Mouse (Mus musculus) heart, embryonic 11.5 days (tissue): ENCODE measurements around the gene Rfc4. TPM values are rescaled to one million over a fixed set of nuclear protein-coding genes. Genes with fewer than 3 reads are reported as not detected.
"Not testable (repeated sequence)": the region's sequence is repeated elsewhere in the genome, so short reads cannot be mapped to it uniquely, and the experiment has no call there.

Experiments
- ATAC-seq: fragments of 200-750 bp; cut with Nextera tagmentation; replicated peaks from 2 replicates; pipeline ENCODE4 v1.8.0; 2017; ENCODE audit warnings: moderate library complexity; ENCODE audit not compliant: insufficient number of reproducible peaks, low FRiP score, low TSS enrichment
- H3K27ac ChIP-seq: fragments of 300-500 bp; sonication (generic); 2 replicates; pipeline ENCODE4 v1.5.1; 2014; ENCODE audit warnings: mild to moderate bottlenecking, low read depth, low read length
- H3K27me3 ChIP-seq: fragments of 300-500 bp; sonication (generic); 2 replicates; pipeline ENCODE4 v1.6.1; 2014; ENCODE audit warnings: mild to moderate bottlenecking, low read length, mixed read lengths; ENCODE audit not compliant: control insufficient read depth, insufficient read depth
- H3K36me3 ChIP-seq: fragments of 300-500 bp; sonication (generic); 2 replicates; pipeline ENCODE4 v1.6.1; 2014; ENCODE audit warnings: mild to moderate bottlenecking, low read length, moderate library complexity, mixed read lengths; ENCODE audit not compliant: control insufficient read depth, insufficient read depth
- H3K4me1 ChIP-seq: fragments of 300-500 bp; sonication (generic); 2 replicates; pipeline ENCODE4 v1.6.1; 2014; ENCODE audit warnings: low read length; ENCODE audit not compliant: control insufficient read depth, insufficient read depth
- H3K4me2 ChIP-seq: fragments of 300-500 bp; sonication (generic); 2 replicates; pipeline ENCODE4 v1.6.1; 2014; ENCODE audit warnings: mild to moderate bottlenecking, moderate library complexity
- H3K4me3 ChIP-seq: fragments of 300-500 bp; sonication (generic); 2 replicates; pipeline ENCODE4 v1.5.1; 2014; ENCODE audit warnings: low read depth, low read length
- H3K9ac ChIP-seq: fragments of 300-500 bp; sonication (generic); 2 replicates; pipeline ENCODE4 v1.6.1; 2014; ENCODE audit warnings: mild to moderate bottlenecking, low read depth, low read length, moderate library complexity
- H3K9me3 ChIP-seq: fragments of 300-500 bp; sonication (generic); replicated peaks from 2 replicates; pipeline ENCODE4 v1.6.1; 2016; ENCODE audit warnings: low read length; ENCODE audit not compliant: control insufficient read depth
- WGBS: fragments of 180-500 bp; shearing (Covaris S2); extraction: QIAGEN DNeasy Blood & Tissue Kit; methylation state at CpG from one replicate; pipeline ENCODE4 v1.1.7; 2014; ENCODE audit not compliant: insufficient replicate concordance; 5-methylcytosine and 5-hydroxymethylcytosine counted together
- polyA plus RNA-seq: library from polyadenylated mRNA; unstranded; fragments of >200 nt; fragmentation: Nextera tagmentation; extraction: Ambion mirVana; gene quantifications from 2 replicates; pipeline ENCODE4 v1.2.1, GENCODE M21; 2014

Gene Rfc4
- polyA plus RNA-seq, 1 experiment from 2014 or later, result 117 TPM

DNA sequence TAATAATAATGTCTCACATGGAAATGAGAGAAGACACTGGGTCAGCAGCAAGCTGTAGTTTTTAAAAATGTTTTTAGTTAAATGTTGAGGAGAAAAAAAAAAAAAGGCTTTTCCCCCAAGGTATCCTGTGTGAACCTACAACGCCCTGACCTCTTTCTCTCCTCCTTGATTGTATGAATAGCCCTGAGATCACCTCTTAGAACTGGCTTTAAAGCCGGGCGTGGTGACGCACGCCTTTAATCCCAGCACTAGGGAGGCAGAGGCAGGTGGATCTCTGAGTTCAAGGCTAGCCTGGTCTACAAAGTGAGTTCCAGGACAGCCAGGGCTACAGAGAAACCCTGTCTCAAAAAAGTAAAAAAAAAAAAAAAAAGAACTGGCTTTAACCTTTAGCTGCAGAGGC, 32.0 kb downstream of the Rfc4 start:
- not testable (repeated sequence) for H3K9ac ChIP-seq, H3K4me1 ChIP-seq, H3K36me3 ChIP-seq, H3K4me2 ChIP-seq, ATAC-seq, H3K27me3 ChIP-seq, H3K4me3 ChIP-seq, H3K9me3 ChIP-seq, H3K27ac ChIP-seq
- 90% methylated on average over 5 of the region's 5 CpGs for WGBS

DNA sequence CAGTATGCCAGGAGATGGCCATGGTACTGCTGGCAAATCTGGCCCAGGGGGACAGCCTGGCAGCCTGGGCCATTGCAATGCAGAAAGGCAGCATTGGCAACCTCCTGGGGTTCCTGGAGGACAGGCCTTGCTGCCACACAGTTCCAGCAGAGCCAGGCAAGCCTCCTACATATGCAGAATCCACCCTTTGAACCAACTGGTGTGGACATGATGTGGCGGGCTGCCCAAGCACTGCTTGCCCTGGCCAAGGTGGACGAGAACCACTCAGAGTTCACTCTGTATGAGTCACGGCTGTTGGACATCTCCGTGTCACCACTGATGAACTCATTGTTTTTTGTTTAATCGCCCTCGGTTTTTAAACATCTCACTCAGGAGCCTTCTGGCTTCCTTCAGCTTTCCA, 33.4 kb downstream of the Rfc4 start:
- 76% methylated on average over 6 of the region's 6 CpGs for WGBS
- Histone ChIP-seq H3K4me3 (no peak overlapping the region), H3K9me3 (no peaks in the 10 kb centered on the region), H3K27ac (no peak overlapping the region), H3K27me3 (no peaks in the 10 kb centered on the region), H3K4me1 (no peaks in the 10 kb centered on the region), H3K36me3 (no peaks in the 10 kb centered on the region), H3K9ac (no peak overlapping the region), H3K4me2 (no peak overlapping the region)
- no peak for ATAC-seq

GRCm38 (mm10) chr16:23093321-23093953, 34.1 kb downstream of the Rfc4 start:
- H3K4me2 ChIP-seq, result no peak overlapping the region
- no peak overlapping the region for H3K9ac ChIP-seq
- ATAC-seq, result no peak
- no peak overlapping the region for H3K4me3 ChIP-seq
- H3K27me3 ChIP-seq, result no peaks in the 10 kb centered on the region
- no peaks in the 10 kb centered on the region for H3K9me3 ChIP-seq
- H3K36me3 ChIP-seq, result no peaks in the 10 kb centered on the region
- 83% methylated on average over 13 of the region's 13 CpGs for WGBS
- H3K27ac ChIP-seq, result no peak overlapping the region
- no peaks in the 10 kb centered on the region for H3K4me1 ChIP-seq

GRCm38 (mm10) chr16:23091345-23091744, 36.2 kb downstream of the Rfc4 start:
- H3K36me3 ChIP-seq, H3K27me3 ChIP-seq, H3K4me1 ChIP-seq, ATAC-seq, H3K9me3 ChIP-seq, H3K4me2 ChIP-seq, H3K4me3 ChIP-seq, H3K9ac ChIP-seq, H3K27ac ChIP-seq: not testable (repeated sequence)

DNA sequence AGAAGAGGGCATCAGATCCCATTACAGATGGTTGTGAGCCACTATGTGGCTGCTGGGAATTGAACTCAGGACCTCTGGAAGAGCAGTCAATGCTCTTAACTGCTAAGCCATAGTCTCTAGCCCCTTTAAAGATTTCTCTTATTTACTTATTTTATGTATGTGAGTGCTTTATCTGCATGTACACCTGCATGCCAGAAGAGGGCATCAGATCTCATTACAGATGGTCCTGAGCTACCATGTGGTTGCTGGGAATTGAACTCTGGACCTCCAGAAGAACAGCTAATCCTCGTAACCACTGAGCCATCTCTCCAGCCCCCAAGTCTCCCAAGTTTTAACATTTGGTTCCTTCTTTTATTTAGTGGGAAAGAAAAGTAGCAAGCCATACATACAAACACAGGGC, 39.0 kb downstream of the Rfc4 start:
- H3K36me3 ChIP-seq, H3K4me3 ChIP-seq, H3K4me1 ChIP-seq, H3K27ac ChIP-seq, H3K27me3 ChIP-seq, H3K9me3 ChIP-seq, H3K4me2 ChIP-seq, ATAC-seq, H3K9ac ChIP-seq: not testable (repeated sequence)
- 74% methylated on average over 1 of the region's 1 CpGs for WGBS

GRCm38 (mm10) chr16:23087712-23088111, 39.8 kb downstream of the Rfc4 start:
- not testable (repeated sequence) for H3K9me3 ChIP-seq, H3K4me3 ChIP-seq, H3K36me3 ChIP-seq, H3K4me2 ChIP-seq, H3K27me3 ChIP-seq, H3K27ac ChIP-seq, ATAC-seq, H3K4me1 ChIP-seq, H3K9ac ChIP-seq
- WGBS, result 42% methylated on average over 4 of the region's 4 CpGs

DNA sequence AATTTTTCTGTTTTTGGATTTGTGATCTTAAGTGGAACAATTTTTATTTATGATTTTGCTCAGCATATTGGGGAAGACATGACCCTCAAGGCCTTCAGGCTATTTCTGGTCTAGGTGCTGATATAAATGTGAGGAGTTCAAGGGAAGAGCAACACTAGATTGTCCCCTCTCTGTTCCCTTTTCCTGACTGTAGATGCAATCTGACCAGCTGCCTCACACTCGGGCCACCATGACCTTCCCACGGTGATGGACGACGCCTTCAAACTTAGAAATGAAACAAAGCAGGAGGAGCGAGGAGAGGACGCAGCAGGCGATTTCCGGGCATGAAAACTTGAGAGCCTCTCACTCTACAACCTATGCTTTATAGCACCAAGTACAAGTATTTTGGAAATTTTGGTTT, 40.4 kb downstream of the Rfc4 start:
- not testable (repeated sequence) for H3K4me2 ChIP-seq, H3K4me3 ChIP-seq, H3K9ac ChIP-seq, H3K36me3 ChIP-seq, H3K27me3 ChIP-seq, H3K9me3 ChIP-seq, H3K4me1 ChIP-seq, ATAC-seq, H3K27ac ChIP-seq
- WGBS, result 72% methylated on average over 8 of the region's 8 CpGs

- H3K36me3 ChIP-seq, H3K9ac ChIP-seq, H3K27ac ChIP-seq, H3K4me2 ChIP-seq, H3K4me1 ChIP-seq, ATAC-seq, H3K27me3 ChIP-seq, H3K4me3 ChIP-seq, H3K9me3 ChIP-seq: not testable (repeated sequence)
- 80% methylated on average over 6 of the region's 6 CpGs for WGBS
Observed at GRCm38 (mm10) chr16:23077516-23077915, 50.0 kb downstream of the Rfc4 start.
